Mouse (Mus musculus) forelimb bud, embryonic 11.5 days (tissue): ENCODE measurements at regions not wholly inside any gene's neighbourhood (a gene's known extent, or its start where the extent isn't known, plus 50 kb on each side); places are given as distances from the start of the nearest gene placed in this dataset.

Source experiments
- DNase-seq: peaks from one replicate; pipeline ENCODE4 v3.0.0-alpha.2; 2012; ENCODE audit warnings: low read depth, low spot score

DNA sequence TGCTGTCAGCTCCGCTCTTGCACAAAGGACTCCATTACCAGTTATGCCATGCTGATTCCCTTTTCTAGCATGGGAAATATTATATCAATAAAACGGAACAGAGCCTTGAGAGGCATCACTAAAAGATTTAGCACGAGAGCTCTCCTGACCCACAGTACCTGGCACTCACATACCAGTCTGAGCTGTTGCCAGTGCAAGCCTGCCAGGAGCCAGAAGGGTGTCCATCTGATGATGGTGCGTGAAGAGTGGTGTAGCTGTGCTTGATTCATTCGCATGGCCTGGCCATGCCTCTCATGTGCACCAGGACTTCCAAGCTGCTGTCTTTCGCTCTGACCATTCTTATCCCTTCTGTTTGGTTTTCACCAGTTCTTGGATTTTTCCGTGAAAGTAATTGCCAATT lies 102.3 kb upstream of the Irx4 start:
- no peak for DNase-seq

DNA sequence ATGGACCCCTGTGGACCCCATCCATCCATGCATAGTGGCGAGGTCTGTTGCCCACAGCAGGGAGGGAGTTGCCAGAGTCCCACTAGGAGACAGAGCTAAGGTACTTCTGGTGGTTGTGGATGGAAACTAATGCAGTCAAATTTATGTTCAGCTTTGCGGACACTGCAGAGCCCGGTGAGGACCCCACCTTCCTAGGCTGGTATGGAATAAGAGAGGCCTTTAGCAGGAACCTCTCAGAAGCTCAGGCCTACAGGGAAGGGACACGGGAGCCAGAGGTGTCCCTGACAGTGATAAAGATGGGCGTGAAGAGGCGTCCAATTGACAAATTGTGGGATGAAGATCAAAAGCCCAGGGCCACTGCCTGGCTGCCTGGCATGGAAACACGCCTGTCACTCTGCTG lies 100.8 kb upstream of the Irx4 start:
- DNase-seq = no peak

DNA sequence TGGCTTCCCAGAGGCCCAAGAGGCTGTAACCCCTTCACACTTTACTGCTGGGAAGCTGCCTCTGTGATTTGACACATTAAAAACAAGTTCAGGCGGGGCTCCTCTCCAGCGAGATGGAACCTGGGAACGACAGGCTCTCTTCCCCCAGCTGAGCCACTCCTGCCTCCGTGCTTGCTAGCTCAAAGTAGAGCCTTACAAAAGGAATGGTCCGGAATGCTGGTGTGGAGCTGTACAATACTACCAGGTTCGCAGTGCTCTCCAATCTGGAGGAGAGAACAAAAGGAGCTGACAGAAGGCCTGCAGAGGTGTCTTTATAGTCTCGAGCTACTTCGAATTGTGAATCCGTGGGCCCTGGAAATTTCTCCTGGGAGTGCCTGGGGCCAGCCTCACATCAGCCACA lies 100.4 kb upstream of the Irx4 start:
- no peak for DNase-seq

DNA sequence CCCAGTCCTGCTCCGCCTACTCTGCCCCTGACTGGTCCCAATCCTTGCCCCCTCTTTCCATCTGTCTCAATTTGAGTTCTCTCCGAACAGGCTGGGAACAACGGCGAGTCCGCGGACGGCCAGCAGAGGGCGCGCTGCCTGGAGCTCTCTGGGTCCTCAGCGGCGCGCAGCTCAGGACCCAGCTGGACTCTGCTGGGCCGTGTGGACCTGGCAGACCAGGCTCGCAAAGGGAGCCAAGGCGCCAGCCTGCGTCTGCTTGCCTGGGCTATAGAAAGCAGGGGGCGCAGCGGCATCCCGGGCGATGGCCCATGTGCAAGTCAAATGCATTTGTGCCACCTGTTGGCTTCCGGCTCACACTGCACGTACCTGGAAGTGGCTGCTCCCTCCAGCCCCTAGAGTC lies 100.0 kb upstream of the Irx4 start:
- DNase-seq = peak; percentile 85

DNA sequence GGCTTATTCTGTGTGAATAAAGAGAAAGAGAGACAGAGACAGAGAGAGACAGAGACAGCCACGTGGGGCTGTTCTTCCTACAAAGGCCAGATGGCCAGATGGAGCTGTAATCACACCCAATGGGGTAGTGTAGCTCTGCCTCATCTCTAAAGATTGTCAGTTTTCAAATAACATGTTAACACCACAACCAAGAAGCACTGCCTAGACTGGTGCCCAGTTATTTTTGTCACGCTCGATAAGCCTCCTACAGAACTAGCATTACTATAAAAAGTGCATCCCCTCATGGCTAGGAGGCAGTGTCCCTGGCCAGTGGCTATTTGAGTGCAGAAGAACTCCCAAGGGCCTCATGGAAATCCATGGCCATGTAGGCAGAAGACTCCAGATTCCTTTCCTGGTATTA lies 90.0 kb upstream of the Irx4 start:
- no peak for DNase-seq

DNA sequence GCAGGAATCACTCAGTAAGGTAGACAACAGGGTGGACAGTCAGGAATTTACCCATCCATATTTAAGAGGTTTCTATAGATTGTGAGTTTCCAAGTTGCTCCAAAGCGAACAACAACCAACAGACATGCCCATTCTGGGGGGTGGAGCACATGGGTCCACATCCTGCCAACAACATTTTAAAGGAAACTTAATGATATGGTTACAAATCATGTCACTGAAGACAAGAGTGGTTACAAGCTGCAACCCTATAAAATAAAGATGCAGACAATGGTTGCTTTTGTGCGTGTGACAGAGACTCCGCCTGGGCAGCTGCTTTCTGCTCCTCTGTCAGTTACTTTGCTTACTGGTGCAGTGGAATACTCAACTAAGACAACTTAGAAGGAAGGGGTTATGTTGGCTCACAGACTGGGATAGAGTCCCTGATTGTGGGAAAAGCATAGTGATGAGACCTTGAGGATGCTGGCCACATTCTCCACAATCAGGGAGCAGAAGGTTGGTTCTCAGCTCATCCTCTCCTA lies 52.3 kb upstream of the Irx4 start:
- DNase-seq = no peak
